Mouse (Mus musculus): ENCODE measurements around the gene Pcdh15.

- no peak for TF ChIP-seq CTCF (IDR thresholded peaks at IDR 0.05; ENCODE audit: borderline replicate concordance, insufficient read depth, low read length)
- no peak for TF ChIP-seq POLR2A (IDR thresholded peaks at IDR 0.05; ENCODE audit: low read depth, low read length)
Observed at GRCm38 (mm10) chr10:73899165-73899564, 800.0 kb downstream of the Pcdh15 start.
